Mouse (Mus musculus) ES-Bruce4 (cell line): ENCODE data around the gene 2410004B18Rik. TPM values are rescaled to one million over a fixed set of nuclear protein-coding genes. Genes with fewer than 3 reads are reported as not detected.

ENCODE experiments used
- H3K27ac ChIP-seq: 2 replicates; pipeline ENCODE4 v1.5.1; 2012; ENCODE audit warnings: low read length, inconsistent platforms; ENCODE audit not compliant: insufficient read depth
- H3K27me3 ChIP-seq: 2 replicates; pipeline ENCODE4 v1.6.1; 2012; ENCODE audit warnings: mild to moderate bottlenecking, low read length, inconsistent platforms; ENCODE audit not compliant: control insufficient read depth, poor library complexity, insufficient read depth, severe bottlenecking
- H3K36me3 ChIP-seq: 2 replicates; pipeline ENCODE4 v1.6.1; 2012; ENCODE audit warnings: inconsistent platforms, mild to moderate bottlenecking, low read length, moderate library complexity; ENCODE audit not compliant: control insufficient read depth, poor library complexity, insufficient read depth, severe bottlenecking
- H3K4me1 ChIP-seq: one replicate; pipeline ENCODE4 v1.8.1; 2011; ENCODE audit warnings: low read length; ENCODE audit not compliant: control insufficient read depth, insufficient read depth
- H3K4me3 ChIP-seq: 2 replicates; pipeline ENCODE4 v1.5.1; 2011; ENCODE audit warnings: low read depth, mild to moderate bottlenecking, low read length
- H3K9ac ChIP-seq: 2 replicates; pipeline ENCODE4 v1.6.1; 2012; ENCODE audit warnings: low read depth, mild to moderate bottlenecking, inconsistent platforms; ENCODE audit not compliant: poor library complexity, severe bottlenecking
- H3K9me3 ChIP-seq: replicated peaks from 2 replicates; pipeline ENCODE4 v1.6.1; 2012; ENCODE audit warnings: mild to moderate bottlenecking, low read length, inconsistent platforms; ENCODE audit not compliant: control insufficient read depth, poor library complexity, insufficient read depth, severe bottlenecking
- CTCF ChIP-seq: IDR thresholded peaks from one replicate; pipeline ENCODE4 v1.8.1; 2011; ENCODE audit warnings: low read depth, low read length
- EP300 ChIP-seq: IDR thresholded peaks from 2 replicates; pipeline ENCODE4 v1.6.1; 2011; ENCODE audit warnings: low read depth, low read length; ENCODE audit not compliant: insufficient read depth
- POLR2A ChIP-seq: IDR thresholded peaks from one replicate; pipeline ENCODE4 v1.8.1; 2011; ENCODE audit warnings: low read length; ENCODE audit not compliant: insufficient read depth
- polyA plus RNA-seq: library from polyadenylated mRNA; stranded (reverse); fragments of >200 nt; gene quantifications from 2 replicates; pipeline ENCODE4 v1.2.4, GENCODE M21; 2011; ENCODE audit warnings: low read depth; ENCODE audit not compliant: missing spikeins, insufficient read depth, insufficient read length

Gene 2410004B18Rik
- polyA plus RNA-seq, 1 experiment: 30.1 TPM

DNA sequence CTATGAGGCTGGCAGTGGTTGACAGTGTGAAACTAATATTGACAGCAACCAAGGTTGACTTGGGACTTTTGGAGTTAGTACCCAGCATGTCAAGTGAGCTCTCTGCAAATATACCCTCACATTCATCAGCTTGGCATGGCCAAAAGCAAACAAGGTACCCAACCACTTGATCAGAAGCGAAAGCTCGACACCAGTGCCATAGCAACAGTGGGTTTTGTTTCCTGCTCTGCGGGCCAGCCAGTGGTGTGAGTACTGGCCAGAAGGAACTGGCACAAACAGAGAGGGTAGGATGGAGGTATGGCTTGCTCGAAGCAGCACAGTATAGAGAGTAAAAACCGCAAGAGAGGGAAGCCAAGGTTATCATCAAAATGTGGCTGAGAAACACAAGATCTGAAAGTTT is 21.4 kb upstream of the 2410004B18Rik start:
- no peak for TF ChIP-seq POLR2A
- no peaks in the 10 kb centered on the region for H3K36me3 ChIP-seq
- peaks cover 4% of the 10 kb centered on the region for H3K9me3 ChIP-seq
- H3K4me3 ChIP-seq: no peak overlapping the region
- no peaks in the 10 kb centered on the region for H3K27me3 ChIP-seq
- peaks cover 3% of the 10 kb centered on the region for H3K4me1 ChIP-seq
- H3K27ac ChIP-seq: no peak overlapping the region
- H3K9ac ChIP-seq: no peak overlapping the region

DNA sequence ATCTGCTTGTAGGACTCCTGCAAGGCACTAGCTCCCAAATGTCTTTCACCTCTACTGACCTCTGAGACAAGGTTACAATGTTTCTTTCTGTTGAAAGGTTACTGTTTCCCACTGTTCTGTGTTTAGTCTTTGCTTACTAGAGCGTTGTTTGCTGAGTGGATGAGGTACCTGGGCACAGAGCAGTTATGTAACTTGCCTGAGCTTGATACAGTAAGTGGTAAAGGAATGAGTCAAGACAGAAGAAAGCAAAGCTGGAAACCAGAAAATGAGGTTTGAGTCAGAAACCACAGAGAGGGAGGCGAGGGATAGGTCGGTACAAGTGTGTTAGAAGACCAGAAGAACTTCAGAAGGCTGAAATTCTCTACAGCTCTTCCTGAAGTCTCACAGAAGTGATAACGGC is 21.0 kb upstream of the 2410004B18Rik start:
- peaks cover 3% of the 10 kb centered on the region for H3K4me1 ChIP-seq
- TF ChIP-seq POLR2A: no peak
- TF ChIP-seq EP300: no peak
- no peak for TF ChIP-seq CTCF
- no peak overlapping the region for H3K9ac ChIP-seq

DNA sequence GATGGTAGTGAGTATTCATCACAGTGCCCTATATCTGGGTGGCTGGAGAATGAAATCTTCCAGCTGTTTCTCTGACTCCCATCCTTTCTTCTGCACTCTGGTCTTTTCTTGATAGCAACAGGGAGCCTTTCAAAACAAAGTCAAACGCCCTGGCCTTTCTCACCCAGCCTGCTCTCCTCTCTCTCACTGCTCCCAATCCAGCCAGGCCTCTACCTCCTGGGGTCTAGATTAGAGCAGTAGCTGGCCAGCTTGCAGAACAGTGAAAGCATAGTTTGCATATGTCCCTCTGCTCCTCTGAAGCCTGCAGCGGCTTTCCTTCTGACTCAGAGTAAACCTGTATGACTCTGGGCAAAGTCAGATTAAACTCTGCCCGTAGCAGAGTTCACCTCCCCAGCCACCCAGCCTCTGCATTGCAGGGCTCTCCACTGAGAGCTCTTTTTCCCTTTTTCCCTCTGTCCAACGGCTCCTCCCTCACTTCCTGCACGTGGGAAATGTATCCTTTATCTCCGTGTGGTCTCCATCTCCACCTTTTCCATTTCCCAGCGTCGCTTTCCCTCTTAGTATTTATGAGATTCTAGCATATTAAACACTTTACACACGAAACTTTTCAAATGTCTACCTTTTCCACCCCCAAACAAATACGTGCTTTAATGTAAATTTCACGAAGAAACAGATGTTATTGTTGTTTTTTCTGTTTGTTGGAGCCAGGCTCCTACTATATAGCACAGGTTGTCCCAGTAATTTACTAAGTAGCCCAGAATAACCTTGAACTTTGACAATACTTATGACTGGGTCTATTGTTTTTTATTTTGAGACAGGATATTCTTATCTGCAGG is 15.6 kb upstream of the 2410004B18Rik start, which contains the start of gene Bcl10:
Gene Bcl10, plus strand, starts transcription at position 786 of the 836 bp plus-strand sequence.
- H3K4me3 ChIP-seq: peak within 1 kb of the TSS; percentile 66
- H3K9ac ChIP-seq: peak within 1 kb of the TSS; percentile 39; the same call in 1 of the 2 replicates
- TF ChIP-seq EP300 (no peak), POLR2A (no peak), CTCF (no peak)
- H3K4me1 ChIP-seq: peaks cover 2% of the 10 kb centered on the region
- H3K36me3 ChIP-seq: no peaks in the 10 kb centered on the region; the same call in 1 of the 2 replicates
- peaks cover 4% of the 10 kb centered on the region for H3K9me3 ChIP-seq
- H3K27ac ChIP-seq: peak within 1 kb of the TSS; percentile 27; the same call in 1 of the 2 replicates
- H3K27me3 ChIP-seq: no peaks in the 10 kb centered on the region

More for the DNA sequence above, 21.0 kb upstream of the 2410004B18Rik start:
- no peak overlapping the region for H3K27ac ChIP-seq
- H3K4me3 ChIP-seq: no peak overlapping the region
- no peaks in the 10 kb centered on the region for H3K27me3 ChIP-seq
- no peaks in the 10 kb centered on the region for H3K36me3 ChIP-seq
- peaks cover 4% of the 10 kb centered on the region for H3K9me3 ChIP-seq

DNA sequence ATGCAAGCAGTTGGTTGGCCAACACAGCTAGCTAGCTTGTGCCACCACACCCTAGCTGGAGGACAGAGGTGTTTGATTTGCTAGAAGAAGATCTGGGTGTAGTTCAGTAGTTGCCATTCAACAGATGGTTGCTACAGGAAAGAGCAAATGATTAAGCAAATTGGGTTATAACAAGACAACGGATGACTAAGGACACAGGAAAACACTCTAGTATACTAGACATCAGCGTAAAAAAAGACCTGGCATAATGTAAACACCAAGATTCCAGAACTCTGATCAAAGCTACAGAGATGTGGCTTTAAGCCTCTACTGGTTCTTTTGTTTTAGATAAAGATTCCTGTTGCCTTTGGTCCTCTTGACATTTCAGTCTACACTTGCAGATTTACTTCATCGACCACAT is 14.8 kb upstream of the 2410004B18Rik start:
- TF ChIP-seq POLR2A (no peak), CTCF (no peak), EP300 (no peak)
- H3K27me3 ChIP-seq: no peaks in the 10 kb centered on the region
- peaks cover 2% of the 10 kb centered on the region for H3K4me1 ChIP-seq
- no peak overlapping the region for H3K4me3 ChIP-seq
- H3K36me3 ChIP-seq: peaks cover 4% of the 10 kb centered on the region; the same call in 1 of the 2 replicates
- no peak overlapping the region for H3K27ac ChIP-seq
- no peak overlapping the region for H3K9ac ChIP-seq
- H3K9me3 ChIP-seq: peaks cover 4% of the 10 kb centered on the region

GRCm38 (mm10) chr3:145923874-145924577 is 13.8 kb upstream of the 2410004B18Rik start:
- TF ChIP-seq CTCF (no peak), POLR2A (peak; percentile 96)
- peaks cover 4% of the 10 kb centered on the region; the same call in 1 of the 2 replicates for H3K36me3 ChIP-seq

More at GRCm38 (mm10) chr3:145923874-145924577, 13.8 kb upstream of the 2410004B18Rik start:
- Histone ChIP-seq H3K27me3 (no peaks in the 10 kb centered on the region), H3K27ac (peak overlapping the region; percentile 27; the same call in 1 of the 2 replicates), H3K9me3 (no peaks in the 10 kb centered on the region; the same call in none of the 2 replicates), H3K4me1 (peaks cover 2% of the 10 kb centered on the region), H3K4me3 (peak overlapping the region; percentile 88), H3K9ac (peak overlapping the region; percentile 94)
